Mouse (Mus musculus): ENCODE results near the gene Cltc.

The Cltc gene

GRCm38 (mm10) chr11:86647706-86648447 is 109.5 kb downstream of the Cltc start:
- no peak for DNase-seq (ENCODE audit: low spot score in 2 of 2)

DNA sequence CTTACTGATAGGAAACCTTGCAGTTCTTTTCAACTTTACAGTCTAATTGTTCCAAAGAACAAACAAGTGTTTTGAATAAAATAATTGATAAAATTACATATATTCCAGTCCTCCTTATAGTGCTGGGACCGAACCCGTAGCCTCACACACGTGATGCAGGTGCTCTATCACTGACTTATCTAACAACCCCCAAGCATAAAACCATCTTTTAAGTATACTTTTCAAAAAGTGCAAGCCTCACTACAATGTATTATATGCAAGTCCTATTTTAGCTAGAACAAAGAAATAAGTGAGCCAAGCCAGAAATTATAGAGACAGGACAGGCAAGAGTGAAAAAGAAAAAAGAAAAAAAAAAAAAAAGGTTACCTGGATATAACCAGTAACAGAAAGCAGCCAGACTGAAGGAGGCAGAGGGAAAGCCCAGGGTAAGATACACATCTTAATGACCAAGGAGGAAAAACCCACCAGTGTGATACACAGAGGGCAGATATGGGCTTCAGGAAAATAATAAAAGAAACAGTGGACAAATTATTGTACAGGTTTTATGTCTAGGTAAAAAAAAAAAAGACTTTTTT is 110.4 kb downstream of the Cltc start:
- DNase-seq (ENCODE audit: low spot score in 2 of 2) = no peak

- DNase-seq (ENCODE audit: low spot score in 2 of 2) = no peak
These were observed 111.1 kb downstream of the Cltc start for GRCm38 (mm10) chr11:86646136-86646834.

DNA sequence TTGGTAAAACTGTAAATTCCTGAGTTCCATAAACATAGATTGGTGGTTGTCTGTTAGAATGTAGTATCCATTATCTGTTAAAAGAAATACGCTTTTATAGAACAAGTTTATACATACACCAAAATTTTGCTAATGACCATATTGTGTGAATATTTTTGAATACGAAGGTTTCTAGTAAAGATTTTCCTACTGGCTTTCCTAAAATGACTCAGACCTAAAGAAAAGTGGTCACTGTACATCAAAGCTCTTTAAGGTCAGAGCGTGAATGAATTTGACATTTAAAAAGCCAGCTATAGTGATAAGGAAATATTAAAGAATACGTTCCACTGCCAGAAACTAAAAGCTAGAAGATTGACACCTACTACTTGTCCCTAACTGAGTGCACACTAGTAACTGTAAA is 112.8 kb downstream of the Cltc start:
- no peak for DNase-seq (ENCODE audit: low spot score in 2 of 2)
